Mouse (Mus musculus) monocyte, adult 5-6 weeks (primary cell): ENCODE results near the gene Gm13691. TPM values are rescaled to one million over a fixed set of nuclear protein-coding genes. Genes with fewer than 3 reads are reported as not detected.
"Not testable (repeated sequence)": the region's sequence is repeated elsewhere in the genome, so short reads cannot be mapped to it uniquely, and the experiment has no call there.

Experiments used
- ATAC-seq: fragments of 153-309, 156-312 bp; replicated peaks from 2 replicates; pipeline ENCODE4 v1.8.0; 2017; ENCODE audit warnings: mild to moderate bottlenecking; ENCODE audit not compliant: low TSS enrichment, insufficient number of reproducible peaks, severe bottlenecking, poor library complexity, low FRiP score
- total RNA-seq: library from RNA; stranded (forward); fragments of 200-1000, 200-491, 200-594 nt; gene quantifications from 3 replicates; pipeline ENCODE4 v1.2.3, GENCODE M21; 2017

Gene Gm13691
- not detected in 3 replicates for total RNA-seq

- not testable (repeated sequence) for ATAC-seq
Measured at GRCm38 (mm10) chr2:83990253-83990652, at the start of gene Gm13691. Gm13691 (plus strand) TSS chr2:83990553.

DNA sequence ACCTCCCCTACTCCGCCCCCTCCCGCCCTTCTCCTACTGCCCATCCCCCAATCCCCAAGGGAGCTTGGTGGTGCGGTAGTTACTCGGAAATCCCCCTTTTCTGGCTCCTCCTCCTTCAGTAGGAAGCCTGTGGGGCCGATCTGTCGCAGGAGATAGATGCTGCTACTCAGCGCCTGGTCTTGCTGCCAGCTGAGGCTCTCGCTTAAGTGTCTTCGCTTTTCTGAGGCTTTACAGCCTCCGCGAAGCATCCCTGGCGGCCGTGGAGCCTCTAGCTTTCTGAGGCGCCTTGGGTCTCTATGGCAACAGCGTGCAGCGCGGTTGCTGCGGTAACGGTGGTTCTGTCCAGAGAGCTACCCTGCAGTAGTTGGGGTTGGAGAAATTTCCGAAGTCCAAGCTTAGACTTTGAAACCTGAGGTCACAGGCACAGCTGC, 49.4 kb upstream of the Gm13691 start, which contains the start of gene Zswim2:
Gene Zswim2 (minus strand): TSS at position 298 of the 431 bp plus-strand sequence.
- peak; percentile 53 for ATAC-seq

DNA sequence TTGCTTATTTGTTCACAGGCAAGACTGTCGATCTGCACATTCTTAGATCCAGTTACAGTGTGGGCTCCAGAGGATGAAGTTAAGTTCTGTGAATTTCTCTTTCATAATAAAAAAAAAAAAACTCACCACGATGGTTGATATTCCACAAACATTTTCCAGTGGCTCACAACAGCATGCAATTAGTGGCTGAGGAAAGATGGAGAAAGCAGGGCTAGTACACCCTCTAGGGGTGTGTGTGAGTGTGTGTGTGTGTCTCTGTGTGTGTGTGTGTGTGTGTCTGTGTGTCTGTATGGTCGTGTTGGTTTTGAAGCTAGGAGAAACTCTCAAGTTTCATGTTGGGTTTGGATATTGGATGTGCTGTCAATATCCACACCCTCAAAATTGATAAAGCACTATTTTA, 49.0 kb upstream of the Gm13691 start:
- no peak for ATAC-seq

DNA sequence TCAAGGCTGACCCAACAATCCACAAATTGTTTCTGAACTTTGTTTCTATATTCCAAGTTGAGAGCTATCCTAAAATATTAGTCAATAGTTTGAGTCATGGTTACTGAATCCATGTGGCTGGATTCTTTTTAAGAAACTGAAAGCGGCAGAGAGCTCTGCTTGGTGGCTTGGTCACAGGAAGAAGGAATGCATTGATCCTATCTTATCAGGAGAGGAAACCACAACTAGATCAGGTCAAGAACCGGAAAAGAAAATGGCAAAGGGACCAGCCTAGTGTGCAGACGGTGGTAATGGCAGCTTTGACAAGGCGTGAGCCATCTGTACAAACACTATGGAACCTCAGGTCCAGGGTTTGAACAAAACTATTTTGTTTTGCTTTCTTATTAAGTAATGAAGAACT, 48.6 kb upstream of the Gm13691 start:
- no peak for ATAC-seq

- ATAC-seq: not testable (repeated sequence)
Measured at GRCm38 (mm10) chr2:83955393-83955792, 35.0 kb upstream of the Gm13691 start, which contains the start of gene Gm13698. Gm13698 (plus strand) TSS chr2:83955693.

GRCm38 (mm10) chr2:83961203-83961602, 29.1 kb upstream of the Gm13691 start, which contains the start of gene Gm13693:
Gm13693 (plus strand) TSS chr2:83961503.
- ATAC-seq: not testable (repeated sequence)

DNA sequence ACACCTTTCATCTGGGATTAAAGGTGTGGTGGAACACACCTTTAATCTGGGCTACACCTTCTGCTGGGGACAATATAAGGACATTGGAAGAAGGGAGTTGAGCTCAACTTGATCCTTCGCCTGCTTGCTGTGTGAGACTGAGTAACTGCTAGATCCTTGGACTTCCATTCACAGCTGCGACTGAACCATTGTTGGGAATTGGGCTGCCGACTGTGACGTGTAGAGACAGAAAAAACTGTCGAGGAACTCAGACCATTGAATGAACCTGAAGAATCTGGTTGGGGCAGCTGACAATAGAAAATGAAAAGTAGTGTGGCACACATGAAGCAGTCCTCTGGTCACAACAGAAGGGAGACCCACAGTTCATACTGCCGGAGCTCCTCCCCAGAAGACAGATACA, 23.3 kb upstream of the Gm13691 start, which contains the start of gene Gm13695:
Gene Gm13695 (plus strand): TSS at position 301 of the 400 bp plus-strand sequence.
- not testable (repeated sequence) for ATAC-seq

- not testable (repeated sequence) for ATAC-seq
Measured at GRCm38 (mm10) chr2:83972823-83973222, 17.5 kb upstream of the Gm13691 start, which contains the start of gene Gm13696. Gm13696 (plus strand) TSS chr2:83973123.

- not testable (repeated sequence) for ATAC-seq
Measured at GRCm38 (mm10) chr2:83978633-83979032, 11.7 kb upstream of the Gm13691 start, which contains the start of gene Gm13694. Gm13694 (plus strand) TSS chr2:83978933.

DNA sequence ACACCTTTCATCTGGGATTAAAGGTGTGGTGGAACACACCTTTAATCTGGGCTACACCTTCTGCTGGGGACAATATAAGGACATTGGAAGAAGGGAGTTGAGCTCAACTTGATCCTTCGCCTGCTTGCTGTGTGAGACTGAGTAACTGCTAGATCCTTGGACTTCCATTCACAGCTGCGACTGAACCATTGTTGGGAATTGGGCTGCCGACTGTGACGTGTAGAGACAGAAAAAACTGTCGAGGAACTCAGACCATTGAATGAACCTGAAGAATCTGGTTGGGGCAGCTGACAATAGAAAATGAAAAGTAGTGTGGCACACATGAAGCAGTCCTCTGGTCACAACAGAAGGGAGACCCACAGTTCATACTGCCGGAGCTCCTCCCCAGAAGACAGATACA, 5.9 kb upstream of the Gm13691 start, which contains the start of gene Gm13697:
Gene Gm13697 (plus strand): TSS at position 301 of the 400 bp plus-strand sequence.
- ATAC-seq: not testable (repeated sequence)

DNA sequence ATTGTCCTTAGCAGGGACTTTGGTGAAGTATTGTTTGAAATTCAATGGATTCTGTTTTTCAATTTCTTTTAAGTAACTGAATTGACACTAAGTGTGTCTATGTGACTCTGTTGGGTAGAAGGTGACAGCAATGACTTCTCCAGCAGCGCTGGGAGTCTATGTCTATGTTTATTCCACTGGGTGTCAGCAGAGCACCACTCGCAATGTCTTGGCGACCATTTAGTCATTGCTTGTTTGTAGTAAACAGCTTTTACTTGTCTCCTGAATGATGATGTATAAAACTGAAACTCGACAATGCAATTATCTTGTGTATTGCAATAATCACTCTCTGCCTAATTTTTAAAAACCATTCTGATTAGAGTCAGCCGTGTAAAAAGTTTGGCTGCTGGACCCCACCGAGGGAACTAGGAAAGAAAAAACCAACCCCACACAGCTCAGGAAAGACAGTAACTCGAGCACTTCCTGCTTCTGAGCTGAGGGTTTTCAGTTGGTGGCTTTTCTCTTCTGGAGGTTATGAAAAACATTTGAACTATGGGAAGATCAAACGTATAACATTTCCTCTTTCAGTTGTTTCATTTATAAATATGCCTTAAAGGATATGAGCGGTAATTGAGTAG, 3.4 kb downstream of the Gm13691 start:
- not testable (repeated sequence) for ATAC-seq

GRCm38 (mm10) chr2:83994526-83994925, 4.2 kb downstream of the Gm13691 start:
- not testable (repeated sequence) for ATAC-seq

DNA sequence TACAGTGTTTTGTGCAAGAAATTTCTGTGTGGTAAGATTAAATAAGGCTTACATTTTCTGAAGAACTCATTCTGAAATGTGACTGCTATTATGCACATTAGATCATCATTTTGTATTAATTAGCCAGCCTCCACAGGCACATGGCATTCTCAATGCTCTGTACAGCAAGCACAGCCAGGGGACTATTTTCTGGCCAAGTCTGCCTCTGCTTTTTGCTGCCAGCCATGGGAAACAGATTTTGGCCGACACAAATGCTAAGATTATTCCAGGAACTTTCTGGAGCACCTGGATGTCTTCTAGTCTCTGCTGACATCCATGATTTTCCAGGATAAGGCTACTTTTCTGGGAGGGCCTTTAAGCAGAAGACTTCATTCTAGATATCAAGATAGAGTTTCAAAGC, 18.6 kb downstream of the Gm13691 start:
- no peak for ATAC-seq

DNA sequence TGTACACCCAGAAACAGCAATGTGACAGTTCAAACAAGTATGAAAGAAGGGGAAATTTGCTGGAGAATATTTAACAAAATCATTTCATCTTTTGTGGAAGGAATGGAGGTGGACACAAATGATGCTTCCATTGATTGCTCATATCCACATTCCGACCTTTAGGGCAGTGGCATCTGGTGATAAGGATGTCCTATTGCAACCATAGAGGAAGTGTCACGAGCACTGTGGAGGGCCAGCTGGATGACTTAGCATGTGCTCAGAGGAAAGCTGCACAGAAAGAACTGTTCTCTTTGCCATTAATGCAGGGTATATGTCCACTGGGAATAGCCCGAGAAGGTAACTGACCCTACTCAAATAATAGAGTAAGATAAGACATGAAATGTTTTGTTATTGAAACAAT, 19.5 kb downstream of the Gm13691 start:
- no peak for ATAC-seq

DNA sequence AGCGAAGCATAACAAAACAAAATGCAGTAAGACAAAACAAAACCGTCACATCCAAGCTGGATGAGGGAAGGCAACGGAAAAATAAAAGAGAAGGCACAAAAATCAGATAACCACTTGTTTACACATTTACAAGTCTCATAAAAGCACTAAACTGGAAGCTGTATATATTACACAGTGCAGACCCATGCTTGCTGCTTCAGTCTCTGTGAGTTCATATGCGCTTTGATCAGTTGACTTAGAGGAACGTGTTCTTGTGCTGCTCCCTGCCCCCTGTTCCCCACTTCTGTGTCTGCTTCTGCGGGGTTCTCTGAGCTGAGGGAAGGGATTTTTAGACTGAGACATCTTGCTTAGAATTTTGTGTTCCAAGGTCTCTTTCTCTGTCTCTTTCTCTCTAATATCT, 24.2 kb downstream of the Gm13691 start:
- no peak for ATAC-seq

GRCm38 (mm10) chr2:84016291-84016690, 25.9 kb downstream of the Gm13691 start:
- not testable (repeated sequence) for ATAC-seq

GRCm38 (mm10) chr2:84018330-84018729, 28.0 kb downstream of the Gm13691 start:
- no peak for ATAC-seq

DNA sequence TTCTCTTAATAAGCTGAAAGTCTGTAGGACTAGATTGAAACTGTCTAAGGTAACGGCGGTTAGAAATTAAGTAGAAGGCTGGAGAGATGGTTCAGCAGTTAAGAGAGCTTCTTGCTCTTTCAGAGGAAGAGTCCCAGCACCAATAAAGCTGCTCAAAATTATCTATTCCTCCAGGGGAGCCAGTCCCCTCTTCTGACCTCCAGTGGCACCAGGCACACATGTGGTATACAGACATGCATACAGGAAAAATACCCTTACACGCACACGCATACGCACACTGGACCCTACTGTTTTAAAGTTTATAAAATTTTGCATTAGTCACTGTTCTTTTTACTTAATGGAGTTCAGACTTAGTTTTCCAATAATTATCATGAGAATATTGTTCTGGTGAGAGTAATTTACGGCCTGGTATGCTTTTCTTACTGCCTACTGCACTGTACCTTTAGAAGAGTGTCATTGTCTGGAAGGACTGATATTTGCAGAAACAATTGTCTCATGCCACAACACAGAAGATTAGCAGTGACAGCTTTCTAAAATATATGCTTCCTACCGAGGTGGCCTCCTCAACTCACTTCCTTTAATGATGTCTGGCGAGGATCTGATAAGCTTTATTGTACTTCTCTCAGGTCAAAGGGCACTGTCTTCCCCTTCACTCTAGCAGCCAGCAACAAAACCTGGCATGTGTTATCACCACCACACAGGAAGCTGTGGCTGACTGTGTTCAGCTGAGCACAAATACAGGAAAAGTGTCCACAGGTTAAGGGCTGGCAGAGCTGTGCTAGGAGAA, 29.4 kb downstream of the Gm13691 start:
- no peak for ATAC-seq

- ATAC-seq: no peak
Measured at GRCm38 (mm10) chr2:84021930-84022329, 31.6 kb downstream of the Gm13691 start.
